Mouse (Mus musculus) olfactory bulb, adult 2 months (tissue): ENCODE measurements around the gene Dhodh. TPM values are rescaled to one million over a fixed set of nuclear protein-coding genes. Genes with fewer than 3 reads are reported as not detected.

Experiments used
- H3K27ac ChIP-seq: fragments of 200-500 bp; 2 replicates; pipeline ENCODE4 v1.5.1; 2012; ENCODE audit warnings: low read depth, low read length; ENCODE audit not compliant: insufficient read depth
- H3K4me1 ChIP-seq: fragments of 200-500 bp; 2 replicates; pipeline ENCODE4 v1.6.1; 2012; ENCODE audit warnings: low read length; ENCODE audit not compliant: control insufficient read depth, insufficient read depth
- H3K4me3 ChIP-seq: fragments of 200-500 bp; 2 replicates; pipeline ENCODE4 v1.5.1; 2012; ENCODE audit warnings: mild to moderate bottlenecking, low read depth, low read length, moderate library complexity; ENCODE audit not compliant: insufficient read depth
- CTCF ChIP-seq: fragments of 200-500 bp; IDR thresholded peaks from 2 replicates; pipeline ENCODE4 v1.5.1; 2012; ENCODE audit warnings: low read depth, mild to moderate bottlenecking, low read length, moderate library complexity; ENCODE audit not compliant: insufficient read depth
- POLR2A ChIP-seq: fragments of 200-500 bp; IDR thresholded peaks from 2 replicates; pipeline ENCODE4 v1.6.1; 2012; ENCODE audit warnings: mild to moderate bottlenecking, low read depth, low read length, moderate library complexity; ENCODE audit not compliant: insufficient read depth
- WGBS: fragments of 180-500 bp; shearing (Covaris S2); methylation state at CpG from one replicate; pipeline ENCODE4 v1.1.7; 2018; 5-methylcytosine and 5-hydroxymethylcytosine counted together
- polyA plus RNA-seq: library from polyadenylated mRNA; stranded (reverse); fragments of >200 nt; gene quantifications from 2 replicates; pipeline ENCODE4 v1.2.4, GENCODE M21; 2012; ENCODE audit warnings: low replicate concordance; ENCODE audit not compliant: missing spikeins, insufficient read depth, insufficient read length

Gene Dhodh
- polyA plus RNA-seq, 1 experiment: not detected

GRCm38 (mm10) chr8:109590901-109591300, 17.6 kb downstream of the Dhodh start:
- no peak overlapping the region for H3K27ac ChIP-seq
- 90% methylated on average over 9 of the region's 9 CpGs for WGBS
- no peak for TF ChIP-seq POLR2A
- TF ChIP-seq CTCF: no peak
- no peaks in the 10 kb centered on the region for H3K4me1 ChIP-seq
- H3K4me3 ChIP-seq: no peak overlapping the region

GRCm38 (mm10) chr8:109586972-109587504, 21.4 kb downstream of the Dhodh start:
- TF ChIP-seq POLR2A (no peak), CTCF (no peak)
- Histone ChIP-seq H3K4me3 (no peak overlapping the region), H3K27ac (no peak overlapping the region), H3K4me1 (no peaks in the 10 kb centered on the region)
- WGBS: 66% methylated on average over 7 of the region's 7 CpGs

- H3K4me1 ChIP-seq: no peaks in the 10 kb centered on the region
- TF ChIP-seq CTCF: no peak
- TF ChIP-seq POLR2A: no peak
- H3K27ac ChIP-seq: no peak overlapping the region
- H3K4me3 ChIP-seq: no peak overlapping the region
Observed at GRCm38 (mm10) chr8:109585652-109586051, 22.8 kb downstream of the Dhodh start.

GRCm38 (mm10) chr8:109584830-109585229, 23.6 kb downstream of the Dhodh start:
- WGBS: 85% methylated on average over 3 of the region's 3 CpGs

GRCm38 (mm10) chr8:109584293-109584692, 24.2 kb downstream of the Dhodh start:
- Histone ChIP-seq H3K27ac (no peak overlapping the region), H3K4me1 (no peaks in the 10 kb centered on the region), H3K4me3 (no peak overlapping the region)
- WGBS: 87% methylated on average over 4 of the region's 4 CpGs
- no peak for TF ChIP-seq POLR2A
- no peak for TF ChIP-seq CTCF

More at GRCm38 (mm10) chr8:109584830-109585229, 23.6 kb downstream of the Dhodh start:
- H3K4me3 ChIP-seq: no peak overlapping the region
- H3K4me1 ChIP-seq: no peaks in the 10 kb centered on the region
- TF ChIP-seq POLR2A (no peak), CTCF (no peak)
- H3K27ac ChIP-seq: no peak overlapping the region

GRCm38 (mm10) chr8:109578900-109579301, 29.6 kb downstream of the Dhodh start, which contains the start of gene Hp:
TSS of gene Hp (minus strand) at chr8:109579172.
- TF ChIP-seq CTCF (no peak), POLR2A (no peak)
- Histone ChIP-seq H3K4me3 (no peak within 1 kb of the TSS), H3K27ac (no peak within 1 kb of the TSS), H3K4me1 (no peaks in the 10 kb centered on the region)
- WGBS: 72% methylated on average over 8 of the region's 8 CpGs

- Histone ChIP-seq H3K4me3 (no peak overlapping the region), H3K4me1 (no peaks in the 10 kb centered on the region), H3K27ac (no peak overlapping the region)
- TF ChIP-seq POLR2A (no peak), CTCF (no peak)
- 73% methylated on average over 4 of the region's 4 CpGs for WGBS
Observed at GRCm38 (mm10) chr8:109576311-109576710, 32.2 kb downstream of the Dhodh start.

- no peak overlapping the region for H3K4me3 ChIP-seq
- no peak for TF ChIP-seq CTCF
- TF ChIP-seq POLR2A: no peak
- H3K4me1 ChIP-seq: peaks cover 4% of the 10 kb centered on the region; the same call in 1 of the 2 replicates
- H3K27ac ChIP-seq: no peak overlapping the region
- WGBS: 87% methylated on average over 12 of the region's 12 CpGs
Observed at GRCm38 (mm10) chr8:109571139-109571538, 37.3 kb downstream of the Dhodh start.

- H3K27ac ChIP-seq: peak within 1 kb of the TSS; percentile 81
- H3K4me1 ChIP-seq: peaks cover 4% of the 10 kb centered on the region; the same call in 1 of the 2 replicates
- TF ChIP-seq CTCF (no peak), POLR2A (0 out of 2 replicates have a peak, but pooled peaks have one; percentile 9)
- under 1% methylated on average over 52 of the region's 52 CpGs for WGBS
- H3K4me3 ChIP-seq: peak within 1 kb of the TSS; percentile 93
Observed at GRCm38 (mm10) chr8:109565498-109566333, 42.8 kb downstream of the Dhodh start, which contains the start of the genes Dhx38 and Txnl4b. TSS of gene Dhx38 (minus strand) at chr8:109565861. TSS of gene Txnl4b (plus strand) at chr8:109565892.
